Mouse (Mus musculus) hindlimb bud, embryonic 11.5 days (tissue): ENCODE measurements at regions not wholly inside any gene's neighbourhood (a gene's known extent, or its start where the extent isn't known, plus 50 kb on each side); places are given as distances from the start of the nearest gene placed in this dataset.

ENCODE experiments used
- DNase-seq: peaks from one replicate; pipeline ENCODE4 v3.0.0-alpha.2; 2012; ENCODE audit warnings: low read depth, low spot score; ENCODE audit errors: extremely low spot score

DNA sequence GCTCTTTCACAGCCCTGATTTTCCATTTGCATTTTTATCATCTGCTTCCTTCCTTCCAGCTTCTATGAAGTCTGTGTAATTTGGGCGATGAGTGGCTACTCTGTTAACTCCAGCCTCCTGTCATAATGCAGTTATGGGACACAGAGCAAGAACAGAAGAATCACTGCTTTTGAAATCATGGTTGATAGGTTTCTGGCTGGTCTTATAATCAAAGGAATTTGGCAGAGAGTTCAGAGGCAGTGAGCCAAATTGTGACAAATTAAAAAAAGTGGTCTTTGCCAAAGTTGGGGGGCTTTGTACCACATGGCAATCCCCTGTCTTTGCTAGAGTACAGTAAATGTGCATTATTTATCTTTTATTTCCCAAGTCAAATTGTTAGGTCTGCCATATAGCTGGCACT lies 1292.6 kb downstream of the Rapgef2 start:
- DNase-seq = no peak

DNA sequence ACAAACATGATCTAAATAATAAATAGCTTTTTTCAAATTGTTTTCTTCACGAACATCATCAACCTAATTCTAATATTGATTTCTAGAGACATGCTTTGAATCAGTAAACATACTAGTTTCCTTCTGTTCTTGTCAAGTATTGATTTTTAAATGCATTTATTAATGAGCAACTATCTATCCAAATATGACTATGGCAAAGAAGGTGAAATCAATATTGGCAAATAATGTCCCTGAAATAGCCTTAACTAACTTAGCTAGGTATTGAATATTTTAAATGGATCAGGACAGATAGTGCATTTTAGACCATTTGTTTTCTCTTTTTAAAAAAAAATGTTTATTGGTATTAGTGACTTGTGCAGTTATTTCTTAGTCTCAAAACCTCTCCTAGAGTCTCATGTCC lies 1341.5 kb downstream of the Rapgef2 start:
- no peak for DNase-seq

DNA sequence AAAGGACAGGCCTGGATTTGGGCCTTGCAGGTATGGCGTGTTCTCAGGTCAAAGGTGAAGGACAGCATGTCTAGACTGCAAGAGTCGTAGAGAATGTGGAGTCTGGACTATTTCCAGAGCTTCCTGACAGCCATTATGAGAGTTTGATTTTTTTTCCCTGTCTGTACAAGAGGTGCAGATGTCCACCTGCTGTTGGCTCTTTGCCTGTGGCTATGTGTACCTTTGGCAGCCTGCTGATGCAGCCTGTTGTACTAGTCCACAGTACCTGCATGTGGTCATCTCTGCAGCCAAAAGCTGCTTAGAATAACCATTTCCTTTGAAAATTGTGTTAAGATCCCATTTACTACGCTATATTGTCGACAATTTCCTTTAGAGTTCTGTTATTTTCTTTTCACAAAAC lies 1389.1 kb downstream of the Rapgef2 start:
- DNase-seq = no peak

DNA sequence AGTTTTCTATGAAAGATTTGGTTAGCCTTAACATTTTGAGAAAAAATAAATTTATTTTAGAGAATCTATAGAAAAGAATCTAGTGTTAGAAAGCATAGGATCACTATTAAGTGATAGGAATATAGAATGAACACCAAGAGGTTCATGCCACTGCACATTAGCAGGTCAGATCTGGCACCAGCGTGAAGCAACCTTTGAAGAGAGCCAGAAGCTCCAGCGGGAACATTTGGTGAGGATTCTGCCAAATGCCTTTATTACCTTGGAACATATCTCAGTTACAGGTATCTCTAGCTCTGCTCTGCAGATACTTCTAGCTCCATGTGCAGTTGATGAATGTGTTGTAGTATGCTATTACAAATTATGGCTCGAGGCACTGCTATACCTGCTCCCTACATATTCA lies 1398.7 kb downstream of the Rapgef2 start:
- DNase-seq = no peak

DNA sequence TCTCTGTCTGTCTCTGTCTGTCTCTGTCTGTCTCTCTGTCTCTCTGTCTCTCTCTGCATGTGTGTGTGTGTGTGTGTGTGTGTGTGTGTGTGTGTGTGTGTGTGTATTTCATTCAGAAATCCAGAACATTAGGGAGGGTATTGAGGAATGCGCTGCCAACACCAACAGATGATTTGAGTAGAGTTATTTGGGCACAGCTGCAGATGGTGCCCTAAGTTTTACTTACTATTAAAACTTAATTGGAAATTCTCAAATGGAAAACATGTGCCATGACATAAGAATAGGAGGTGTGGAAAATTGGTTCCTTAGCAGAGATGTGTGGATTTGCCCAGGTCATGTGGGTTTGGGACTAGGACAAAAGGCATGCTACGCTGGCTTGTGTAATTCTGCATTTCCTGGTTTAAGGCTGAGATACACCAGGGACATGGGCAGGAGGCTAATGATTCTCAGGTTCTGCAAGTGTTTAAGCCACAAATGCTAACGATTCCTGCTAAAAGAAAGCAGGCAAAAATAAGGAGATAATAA lies 1437.5 kb downstream of the Rapgef2 start:
- DNase-seq = peak; percentile 12

DNA sequence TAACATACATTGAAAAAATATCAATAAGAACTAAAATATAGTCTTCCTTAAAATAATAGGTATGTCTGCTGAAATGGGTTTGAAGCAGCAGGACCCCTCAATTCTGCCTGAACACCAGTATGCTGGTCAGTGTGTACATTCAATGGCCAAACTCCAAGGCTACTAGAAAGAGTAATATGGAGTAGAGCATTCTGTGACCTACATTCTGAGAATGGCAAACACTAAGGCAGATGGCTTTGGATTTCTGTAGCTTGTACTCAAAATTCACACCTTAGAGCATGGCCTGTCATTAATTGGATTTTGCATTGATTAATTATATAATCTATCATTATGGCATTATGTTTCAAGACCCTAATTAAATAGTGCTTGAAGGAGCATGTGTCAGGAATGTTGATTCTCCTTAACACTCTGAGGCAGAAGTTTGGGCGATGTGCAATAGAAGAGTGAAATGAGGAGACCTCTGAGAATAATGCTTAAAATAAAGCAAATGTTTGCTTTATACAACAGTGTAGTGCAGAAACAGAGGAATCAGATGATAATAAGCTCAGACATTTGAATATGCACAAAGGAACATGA lies 1454.0 kb downstream of the Rapgef2 start:
- no peak for DNase-seq

DNA sequence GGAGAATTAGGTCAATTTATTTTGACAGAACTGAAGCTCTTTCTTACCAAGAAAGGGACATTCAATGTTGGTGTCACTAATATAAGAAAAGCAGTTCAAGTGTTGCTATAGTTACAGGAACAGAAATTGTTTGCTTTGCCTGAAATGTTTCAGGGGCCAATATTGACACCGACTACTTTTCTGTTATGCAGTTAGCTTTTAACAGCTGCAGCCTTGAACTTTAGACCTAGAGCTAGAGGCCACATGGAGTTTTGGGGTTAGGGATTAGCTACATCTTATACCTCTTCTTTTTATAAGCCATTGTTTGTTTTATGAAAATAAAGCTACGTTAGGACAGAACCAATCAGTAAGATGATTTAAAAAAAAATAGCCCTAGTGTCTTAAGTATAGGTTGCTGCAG lies 1454.6 kb downstream of the Rapgef2 start:
- no peak for DNase-seq

DNA sequence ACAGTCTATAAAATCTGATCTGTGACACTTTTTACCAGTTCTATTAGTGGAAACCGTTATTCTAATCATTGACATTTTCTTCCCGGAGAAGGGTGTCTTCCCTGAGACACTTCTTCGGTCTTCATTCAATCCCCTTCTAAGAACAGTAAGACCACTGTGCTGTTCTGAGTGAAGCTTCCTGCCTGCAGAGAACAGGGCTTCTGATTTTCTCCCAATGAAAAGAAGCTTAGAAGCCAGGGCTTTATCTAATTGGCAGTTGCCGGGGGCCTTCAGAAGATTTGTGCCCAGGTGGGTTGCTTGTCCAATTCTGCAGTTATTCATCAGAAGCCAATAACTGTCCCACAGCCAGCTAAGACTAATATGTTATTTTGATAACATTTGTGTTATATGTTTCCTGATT lies 1455.1 kb downstream of the Rapgef2 start:
- DNase-seq = no peak

DNA sequence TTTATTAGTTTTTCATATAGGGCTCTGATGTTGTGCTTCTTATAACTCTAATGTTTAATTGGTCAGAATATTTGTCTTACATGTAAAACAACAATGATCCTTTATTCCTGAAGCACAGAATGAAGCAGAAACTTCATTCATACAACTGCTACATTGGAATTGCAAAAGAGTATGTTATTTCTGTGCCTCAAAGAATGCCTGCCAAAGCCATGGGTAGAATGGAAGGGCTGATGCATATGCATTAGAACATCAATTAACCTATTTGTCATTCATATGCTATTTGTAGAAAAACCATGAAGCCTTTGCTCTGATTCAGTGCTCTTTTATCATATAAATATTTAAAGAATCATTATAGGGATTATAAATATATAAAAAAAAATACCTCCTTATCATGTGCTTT lies 1456.1 kb downstream of the Rapgef2 start:
- no peak for DNase-seq

DNA sequence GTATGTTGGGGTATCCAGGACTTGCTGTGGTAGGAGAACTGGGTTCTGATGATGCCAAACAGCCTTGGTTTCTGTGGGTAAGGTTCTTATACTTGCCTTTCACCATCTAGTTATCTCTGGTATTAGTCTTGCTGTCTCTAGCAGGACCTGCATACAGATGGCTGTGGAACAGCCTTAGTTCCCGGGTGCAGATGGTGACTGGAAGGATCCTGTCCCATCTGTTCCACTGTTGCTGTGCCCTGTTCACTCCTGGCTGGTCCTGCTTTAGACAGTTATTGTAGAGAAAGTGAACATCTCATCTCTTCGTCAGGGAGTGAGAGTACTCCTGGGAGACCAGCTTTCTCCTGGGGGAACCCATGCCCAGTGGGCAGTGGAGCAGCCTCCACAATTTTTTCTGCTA lies 1485.5 kb downstream of the Rapgef2 start:
- DNase-seq = no peak

DNA sequence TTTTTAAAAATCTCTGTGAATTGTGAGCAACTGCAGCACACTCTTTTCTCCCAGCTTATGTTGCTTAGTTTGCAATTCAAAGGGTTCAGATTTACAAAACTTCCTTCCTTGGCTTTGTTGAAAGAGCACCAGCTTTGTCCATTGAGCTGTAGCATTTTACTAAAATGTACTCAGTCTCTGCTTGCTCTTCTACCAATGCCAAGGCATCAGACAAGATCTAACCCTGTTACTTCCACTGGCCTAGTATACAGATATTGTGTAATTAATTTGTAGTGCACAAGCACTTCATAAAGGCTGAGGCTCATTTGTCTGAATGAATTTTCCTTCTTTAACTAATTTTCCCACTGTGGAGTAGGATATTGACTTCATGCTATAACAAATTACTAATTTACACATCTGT lies 1504.5 kb downstream of the Rapgef2 start:
- DNase-seq = no peak

DNA sequence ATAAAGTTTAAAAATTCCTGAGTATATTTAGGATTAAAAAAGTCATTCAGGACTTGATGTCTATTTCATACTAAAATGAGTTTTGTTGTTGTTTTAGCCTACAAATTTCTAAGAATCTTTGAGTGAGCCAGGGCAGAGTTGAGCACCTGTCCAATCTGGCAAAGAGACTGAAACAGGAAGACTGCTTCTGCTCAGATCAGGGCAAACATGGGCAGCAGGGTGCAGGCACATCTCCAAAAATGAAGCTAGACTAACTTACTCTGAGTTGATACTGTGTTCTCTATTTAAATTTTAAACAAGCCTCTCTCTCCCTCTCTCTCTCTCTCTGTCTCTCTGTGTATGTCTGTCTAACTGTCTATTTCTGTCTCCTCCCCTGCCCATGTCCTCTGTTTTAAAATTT lies 1505.0 kb downstream of the Rapgef2 start:
- DNase-seq = no peak

DNA sequence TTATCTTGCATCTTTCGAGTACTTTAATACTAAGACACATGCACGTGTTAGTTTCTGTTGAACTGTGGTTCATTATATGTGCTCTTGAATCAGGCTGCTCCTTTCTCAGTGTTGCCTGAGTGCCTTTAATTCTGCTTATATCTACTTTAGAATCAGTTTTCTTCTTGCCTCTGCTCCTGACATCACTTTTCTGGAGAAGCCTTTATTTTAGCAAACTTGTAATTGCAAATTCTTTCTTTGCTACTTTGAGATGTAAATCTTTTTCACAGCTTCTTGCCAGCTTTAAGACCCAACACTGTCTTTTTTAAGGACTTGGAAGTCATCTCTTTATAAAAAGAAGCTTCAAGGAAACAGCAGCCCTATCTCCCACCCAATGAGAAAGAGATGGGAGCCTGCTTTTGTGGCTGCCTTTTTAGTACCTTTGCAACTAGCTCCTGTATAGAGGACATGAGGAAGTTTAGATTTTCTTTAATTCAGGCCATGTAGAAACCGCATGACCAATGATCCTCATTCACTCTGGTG lies 1527.4 kb downstream of the Rapgef2 start:
- DNase-seq = no peak

DNA sequence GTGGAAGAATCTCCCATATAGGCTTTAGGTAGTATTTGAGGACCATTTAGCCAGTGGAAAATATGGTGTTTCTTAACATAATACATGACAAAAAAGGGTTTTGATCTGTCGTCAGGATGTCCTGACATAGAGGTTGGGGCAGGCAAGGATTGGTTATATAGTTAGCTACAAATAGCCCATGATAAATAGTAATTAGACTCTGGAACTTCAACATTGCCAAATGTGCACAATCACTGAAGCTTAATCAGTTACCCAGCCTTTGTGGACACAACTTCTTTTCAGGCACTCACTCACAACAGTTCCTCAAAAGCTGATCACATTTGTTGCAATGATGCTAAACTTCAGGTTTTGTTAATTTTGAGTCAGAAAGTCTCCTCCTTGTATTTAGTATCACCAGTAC lies 1528.0 kb downstream of the Rapgef2 start:
- no peak for DNase-seq

DNA sequence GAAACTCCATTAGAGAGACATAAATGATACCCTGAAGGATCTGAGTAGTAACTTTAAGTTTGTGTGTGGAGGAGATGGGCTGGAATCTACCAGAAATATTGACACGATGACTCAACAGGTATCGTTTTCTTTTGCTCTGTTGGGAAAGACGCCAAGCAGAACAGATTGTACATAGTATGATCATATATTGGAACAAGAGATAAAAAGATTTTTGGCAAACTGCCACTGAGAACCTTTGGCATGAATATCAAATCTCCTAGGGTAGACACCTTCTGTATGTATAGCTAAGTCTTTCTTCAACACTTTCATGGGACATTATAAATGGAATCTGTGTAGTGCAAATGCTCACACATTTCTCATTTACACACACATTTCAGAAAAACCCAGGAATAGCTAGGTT lies 1544.2 kb downstream of the Rapgef2 start:
- no peak for DNase-seq

DNA sequence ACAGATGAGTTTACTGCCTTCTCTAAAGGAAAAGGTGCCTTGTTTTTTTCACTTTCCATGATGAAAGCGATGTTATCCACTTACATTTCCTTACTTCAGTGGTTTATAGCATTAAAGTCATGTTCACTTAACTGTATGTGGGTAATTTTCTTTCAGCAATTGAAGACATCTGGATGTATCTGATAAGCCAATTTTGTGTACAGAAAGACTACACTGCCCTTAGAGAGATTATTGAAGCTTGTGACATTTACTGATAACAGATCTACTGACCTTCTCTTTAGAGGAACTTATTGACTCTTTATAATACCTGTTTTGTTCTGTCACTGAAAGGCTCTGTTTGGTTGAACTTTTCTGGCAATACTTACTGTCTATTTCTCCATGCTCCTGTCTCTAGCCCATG lies 1568.5 kb downstream of the Rapgef2 start:
- no peak for DNase-seq

DNA sequence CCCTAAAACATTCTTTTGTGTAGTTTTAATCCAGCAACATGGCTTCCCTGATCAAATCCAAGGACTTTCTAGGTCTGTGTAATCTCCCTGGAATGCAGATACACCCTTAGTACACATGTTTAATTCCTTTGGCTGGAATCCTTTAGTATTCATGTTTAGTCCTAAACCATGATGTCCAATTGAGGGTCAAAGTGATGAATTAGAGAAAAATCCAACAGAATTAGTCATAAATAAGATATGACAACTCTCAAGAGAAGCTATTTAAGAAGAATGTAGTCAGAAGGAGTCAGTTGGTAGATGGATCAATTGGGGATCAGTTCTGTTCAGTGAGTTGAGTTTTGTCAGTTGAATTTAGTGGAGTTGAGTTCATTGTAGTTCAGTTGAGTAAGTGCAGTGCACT lies 1590.7 kb downstream of the Rapgef2 start:
- no peak for DNase-seq

DNA sequence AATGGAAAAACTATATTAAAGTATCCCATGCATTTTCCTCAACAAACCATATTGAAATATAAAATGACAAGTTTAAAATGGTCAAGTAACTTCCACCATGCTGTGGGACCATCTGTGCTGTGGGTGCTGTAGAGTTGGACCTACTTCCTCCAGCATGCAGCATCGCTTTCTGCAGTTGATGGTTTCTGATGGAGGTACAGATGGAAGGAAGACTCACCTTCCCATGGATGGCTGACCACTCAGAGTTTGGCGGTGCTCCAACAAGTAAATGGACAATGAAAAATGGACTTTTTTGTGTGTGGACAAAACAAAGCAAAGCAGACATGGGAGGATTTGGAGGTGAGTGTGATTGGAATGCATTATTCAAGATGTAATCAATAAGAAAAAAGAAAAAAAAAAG lies 1592.3 kb downstream of the Fstl5 start:
- DNase-seq = no peak

DNA sequence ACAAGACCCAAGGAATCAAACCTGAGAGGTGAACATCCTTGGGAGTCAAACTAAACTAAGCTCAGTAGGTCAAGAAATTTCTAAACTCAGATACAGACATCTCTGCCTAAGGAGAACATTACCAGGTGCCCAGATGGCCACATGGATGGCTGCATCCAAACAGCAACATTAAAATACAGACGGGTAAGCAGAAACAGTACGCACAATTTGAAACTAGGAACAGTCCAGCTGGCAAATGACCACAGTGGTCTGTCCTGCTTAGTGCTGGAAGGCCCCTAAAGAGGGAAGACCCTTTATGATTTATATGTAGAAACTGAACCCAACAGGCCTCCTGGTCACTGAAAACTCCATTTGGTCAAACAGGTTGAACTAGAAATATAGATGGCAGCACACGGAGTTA lies 1579.8 kb downstream of the Fstl5 start:
- no peak for DNase-seq
